Mouse (Mus musculus): ENCODE measurements around the gene Asb6.

Asb6 gene

DNA sequence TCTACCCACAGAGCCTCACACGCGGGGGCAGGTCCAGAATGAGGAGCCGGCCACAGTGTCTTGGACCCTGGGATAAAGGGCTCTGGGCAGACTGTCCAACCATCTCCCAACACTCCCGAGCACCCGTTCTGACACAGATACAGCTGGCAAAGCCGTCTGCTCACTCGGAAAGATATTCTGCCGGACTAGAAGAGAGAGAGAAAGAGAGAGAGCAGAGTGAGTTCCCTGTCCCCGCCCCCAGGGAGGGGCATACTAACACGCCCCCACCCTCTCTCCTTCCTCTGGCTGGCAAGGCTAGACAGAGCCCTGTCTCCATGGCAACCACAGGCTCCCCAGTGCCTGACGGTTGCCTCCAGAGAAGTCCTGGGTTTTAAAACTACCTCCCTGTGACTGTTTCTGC, 33.8 kb downstream of the Asb6 start:
- DNase-seq (ENCODE audit: low read depth) = peak; percentile 78

DNA sequence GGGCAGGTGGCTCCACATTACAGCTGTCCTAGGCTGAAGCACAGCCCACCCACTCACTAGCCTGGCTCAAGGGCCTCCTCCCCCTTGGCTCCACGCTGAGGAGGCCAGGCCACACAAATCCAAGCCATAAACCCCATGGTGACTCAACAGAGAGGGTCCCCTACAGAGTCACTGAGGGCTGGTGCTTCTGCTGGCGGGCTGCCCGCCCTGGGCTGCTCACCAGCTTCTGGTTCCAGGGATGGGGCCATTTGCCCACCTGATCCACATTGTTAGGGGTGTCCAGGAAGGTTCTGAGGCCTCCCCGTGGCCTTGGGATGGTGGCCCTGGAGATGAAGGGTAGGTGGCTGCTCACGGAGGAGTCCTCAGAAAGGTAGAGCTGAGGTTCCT, 34.3 kb downstream of the Asb6 start:
- no peak for DNase-seq (ENCODE audit: low read depth)

DNA sequence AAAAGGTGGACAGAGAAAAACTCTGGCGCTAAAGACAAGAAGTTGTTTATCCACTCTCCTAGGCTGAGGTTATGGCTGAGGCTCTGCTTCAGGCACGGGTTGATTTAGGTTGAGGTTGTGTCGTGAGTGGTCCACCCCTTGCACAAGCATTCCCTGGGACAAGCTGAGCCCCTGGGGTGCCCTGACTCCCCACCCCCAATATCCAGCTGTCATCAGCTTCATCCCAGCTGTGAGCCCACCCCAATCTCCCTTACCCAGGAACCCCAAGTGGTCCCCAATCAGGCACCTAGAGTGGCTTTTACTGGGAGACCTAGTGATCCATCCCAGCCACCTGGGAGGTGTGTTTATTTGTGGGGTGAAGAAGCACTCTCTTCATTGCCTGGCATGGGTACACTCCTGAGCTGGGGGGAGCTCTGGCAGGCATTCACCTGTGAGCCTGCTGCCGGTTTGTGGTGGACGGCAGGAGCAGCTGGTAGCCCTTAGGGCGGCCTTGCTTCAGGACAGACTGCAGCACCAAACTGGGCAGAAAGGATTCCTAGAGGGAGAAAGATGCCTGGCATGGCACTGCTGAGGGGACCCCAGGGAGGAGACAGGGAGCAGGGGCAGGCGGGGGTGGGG, 34.8 kb downstream of the Asb6 start:
- no peak for DNase-seq (ENCODE audit: low read depth)

DNA sequence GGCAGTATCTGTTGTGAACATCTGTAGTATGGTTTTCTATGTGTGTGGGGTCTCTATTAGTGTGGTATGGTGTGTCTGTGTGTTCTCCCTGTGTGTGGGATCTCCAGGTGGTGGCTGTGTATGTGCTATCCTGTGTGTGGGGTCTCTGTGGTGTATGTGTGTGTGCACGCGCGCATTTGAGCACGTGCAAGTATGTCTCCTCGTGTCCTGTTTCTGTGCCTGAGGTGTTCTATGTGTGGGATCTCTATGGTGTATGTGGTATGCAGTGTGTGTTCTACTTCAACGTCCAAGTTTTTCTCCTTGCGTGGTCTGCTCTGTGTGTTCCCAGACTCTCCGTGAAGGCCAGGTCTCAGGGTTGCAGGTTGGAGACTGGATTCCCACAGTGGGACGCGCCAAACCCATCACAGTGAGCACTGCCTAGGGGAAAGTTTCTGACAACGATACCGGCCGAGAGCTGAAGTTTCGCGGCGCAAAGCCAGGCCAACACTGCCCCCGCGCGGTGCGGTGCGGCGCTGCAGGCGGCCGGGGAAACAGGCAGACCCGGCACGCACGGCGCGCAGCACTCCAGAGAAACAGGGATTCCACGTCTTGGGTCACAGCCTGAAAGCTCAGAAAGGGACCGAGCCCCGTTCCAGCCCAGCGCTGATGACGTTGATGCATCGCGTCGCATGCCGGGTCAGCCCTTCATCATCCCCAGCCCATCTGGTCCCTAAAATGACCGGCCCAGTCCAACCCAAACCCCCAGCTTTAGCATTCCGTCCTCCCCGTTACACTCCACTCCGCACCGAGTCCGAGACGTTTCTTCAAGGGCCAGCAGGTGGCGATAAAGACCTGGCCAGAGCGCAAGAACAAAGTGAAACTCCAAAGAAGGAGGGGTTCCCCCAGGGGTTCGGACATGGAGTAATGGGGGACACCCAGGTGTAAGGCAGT, 35.7 kb downstream of the Asb6 start:
- peak; percentile 83 for DNase-seq (ENCODE audit: low read depth)

DNA sequence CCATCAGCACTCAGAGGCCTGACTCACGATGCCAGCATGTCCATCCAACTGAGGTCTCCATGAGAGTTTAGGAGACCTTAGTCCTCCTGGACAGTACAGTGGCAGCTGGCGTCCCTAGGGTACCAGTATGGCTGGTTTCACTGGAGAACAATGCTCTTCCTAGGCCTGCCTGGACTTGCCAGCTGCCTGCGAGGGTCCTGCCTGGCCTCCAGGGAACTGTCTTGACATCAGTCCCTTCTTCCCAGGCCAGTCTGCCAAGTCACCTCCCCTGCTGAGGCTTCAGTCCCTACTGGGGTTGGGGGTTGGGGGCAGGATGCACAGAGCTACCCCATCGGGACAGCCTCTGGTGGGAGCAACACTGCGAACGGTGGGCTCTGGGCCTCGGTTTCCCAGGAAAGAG, 38.1 kb downstream of the Asb6 start:
- no peak for DNase-seq (ENCODE audit: low read depth)

DNA sequence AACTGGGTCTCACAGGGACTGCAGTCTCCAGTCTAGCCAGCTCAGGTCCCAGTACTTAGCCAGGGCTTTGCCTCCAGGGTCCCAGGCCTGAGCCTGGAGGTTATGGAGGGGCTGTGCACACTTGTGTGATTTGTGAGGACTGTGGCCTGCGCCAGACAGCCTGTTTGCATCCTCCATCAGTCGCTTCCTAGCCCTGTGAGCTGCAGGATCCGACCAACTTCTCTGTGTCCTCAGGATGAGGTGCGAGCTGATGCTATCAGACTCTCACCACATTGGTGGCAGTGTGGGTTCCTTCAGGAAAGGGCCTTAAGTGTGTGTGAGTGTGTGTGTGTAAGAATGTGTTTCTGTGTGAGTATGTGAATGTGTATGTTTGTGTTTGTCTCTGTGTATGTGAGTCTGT, 42.7 kb downstream of the Asb6 start:
- DNase-seq (ENCODE audit: low read depth) = no peak

DNA sequence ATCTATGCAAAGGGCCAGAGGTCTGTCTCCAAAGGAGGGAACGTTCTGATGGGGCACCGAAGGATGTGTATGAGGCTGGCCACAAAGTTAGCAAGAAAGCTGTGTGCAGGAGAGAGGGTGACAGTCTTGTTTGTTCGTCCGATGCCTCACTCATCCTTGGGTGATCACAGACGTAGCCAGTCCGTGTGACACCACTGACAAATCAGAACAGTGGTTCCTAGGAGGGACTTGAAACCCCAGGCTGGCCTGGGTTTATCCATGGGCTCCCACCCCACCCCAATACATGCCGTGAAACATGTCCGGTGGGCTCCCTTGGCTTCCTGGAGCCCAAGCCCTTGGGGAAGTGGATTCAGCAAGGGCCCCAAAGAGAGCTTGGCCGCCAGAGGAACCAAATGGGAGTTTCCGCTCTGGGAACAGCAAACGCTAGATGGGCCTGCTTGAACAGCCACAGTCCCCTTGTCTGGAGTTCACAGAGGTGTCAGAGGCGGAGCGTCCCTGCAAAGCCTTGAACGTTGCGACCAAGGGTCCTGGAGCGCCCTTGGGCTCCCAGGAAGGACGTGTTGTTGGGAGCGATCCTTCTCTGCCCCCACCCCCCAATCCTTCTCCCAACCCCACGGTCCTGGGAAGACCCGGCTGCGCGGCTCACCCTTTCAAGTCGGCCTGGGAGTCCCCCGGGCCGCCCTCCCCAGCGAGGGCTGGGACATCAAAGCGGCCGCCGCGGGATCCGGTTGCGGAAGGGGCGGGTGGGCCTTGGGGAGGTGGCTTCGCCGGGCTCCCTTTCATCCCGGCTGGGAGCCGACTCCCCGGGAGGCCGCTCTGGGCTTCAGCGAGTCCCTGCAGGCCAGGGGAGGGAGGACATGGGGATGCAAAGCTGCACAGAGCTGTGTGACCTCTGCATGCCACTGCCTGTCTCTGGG, 45.8 kb downstream of the Asb6 start:
- no peak for DNase-seq (ENCODE audit: low read depth)

DNA sequence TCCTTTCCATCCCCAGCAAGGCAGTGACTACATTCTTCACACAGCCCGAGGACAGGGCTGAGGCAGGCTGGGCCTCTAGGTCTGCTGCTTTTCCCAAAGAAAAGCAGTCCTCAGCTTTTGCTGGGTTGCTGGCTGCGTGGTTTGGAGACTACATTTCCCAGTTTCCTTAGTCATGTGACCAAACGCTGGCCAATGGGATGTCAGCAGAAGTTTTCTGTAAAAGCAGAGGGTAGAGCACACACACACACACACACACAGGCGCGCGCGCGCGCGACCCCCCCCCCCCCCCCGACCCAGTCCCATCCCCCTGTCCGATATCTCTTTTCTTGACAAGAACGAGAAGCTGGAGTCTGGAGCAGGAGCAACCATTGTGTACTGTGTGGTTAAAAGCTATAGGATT, 46.8 kb downstream of the Asb6 start:
- DNase-seq (ENCODE audit: low read depth) = no peak

DNA sequence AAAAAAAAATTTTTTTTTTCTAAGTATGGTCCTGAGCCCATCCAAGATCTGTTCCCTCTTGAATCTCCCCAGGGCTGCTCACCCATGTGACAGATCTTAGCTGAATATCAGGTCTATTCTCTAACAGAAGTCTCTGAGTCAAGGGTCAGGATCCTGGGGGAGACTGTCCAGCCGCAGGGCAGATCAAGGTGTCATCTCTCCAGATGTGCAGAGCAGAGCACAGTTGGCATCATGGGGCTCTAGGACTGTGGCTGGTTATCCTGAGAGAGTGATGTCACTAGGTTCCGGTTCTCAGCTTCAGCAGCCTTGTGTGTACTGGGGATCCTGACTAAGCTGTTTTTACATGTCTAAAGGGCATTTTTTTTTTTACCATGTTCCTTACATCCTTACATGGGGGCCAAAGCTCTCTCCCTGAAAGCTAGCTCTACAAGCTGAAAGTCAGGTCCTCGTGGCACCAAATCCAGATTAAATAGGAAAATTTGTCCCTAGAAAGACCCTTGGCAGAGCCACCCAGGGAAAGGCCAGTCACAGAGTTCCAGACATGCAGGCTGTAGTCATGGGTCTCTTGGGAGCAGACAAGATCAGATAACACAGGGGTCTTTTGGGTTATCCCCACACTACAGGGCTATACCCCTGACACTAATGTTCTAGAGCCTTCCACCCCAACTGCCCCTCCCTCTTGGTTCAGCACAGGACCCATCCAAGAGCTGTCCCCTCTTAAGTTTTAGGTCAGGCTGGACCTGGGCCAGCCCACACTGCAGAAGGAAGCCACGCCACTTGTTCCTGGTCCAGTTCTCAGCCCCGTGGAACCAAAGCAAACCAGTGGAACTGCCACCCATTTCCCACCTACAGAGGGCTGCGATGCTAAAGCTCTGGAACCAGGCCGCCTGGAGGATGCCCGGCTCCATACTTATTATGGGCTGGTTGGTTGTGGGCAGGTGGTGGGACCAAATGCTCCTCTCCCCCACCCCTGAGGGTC, 47.5 kb downstream of the Asb6 start:
- DNase-seq (ENCODE audit: low read depth) = no peak

DNA sequence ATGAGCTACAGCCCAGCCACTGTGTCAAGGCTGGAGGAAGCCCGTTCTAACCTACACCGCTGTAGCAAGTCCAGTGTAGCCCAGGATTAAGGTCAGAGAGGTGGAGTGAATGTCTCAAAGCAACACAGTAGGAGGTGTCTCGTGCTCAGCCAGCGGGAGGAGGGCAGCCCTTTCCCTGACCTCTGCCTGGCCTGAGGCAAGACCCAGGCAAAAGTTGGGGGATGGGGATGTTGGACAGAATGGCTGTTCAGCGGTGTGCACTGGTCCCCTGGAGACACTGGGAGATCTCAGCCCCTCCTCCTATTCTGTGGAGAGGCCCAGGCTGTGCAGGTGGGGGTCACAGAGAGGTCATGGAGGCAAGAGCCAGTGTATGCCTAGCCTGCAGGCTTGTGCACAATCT, 50.9 kb downstream of the Asb6 start:
- DNase-seq (ENCODE audit: low read depth) = no peak

DNA sequence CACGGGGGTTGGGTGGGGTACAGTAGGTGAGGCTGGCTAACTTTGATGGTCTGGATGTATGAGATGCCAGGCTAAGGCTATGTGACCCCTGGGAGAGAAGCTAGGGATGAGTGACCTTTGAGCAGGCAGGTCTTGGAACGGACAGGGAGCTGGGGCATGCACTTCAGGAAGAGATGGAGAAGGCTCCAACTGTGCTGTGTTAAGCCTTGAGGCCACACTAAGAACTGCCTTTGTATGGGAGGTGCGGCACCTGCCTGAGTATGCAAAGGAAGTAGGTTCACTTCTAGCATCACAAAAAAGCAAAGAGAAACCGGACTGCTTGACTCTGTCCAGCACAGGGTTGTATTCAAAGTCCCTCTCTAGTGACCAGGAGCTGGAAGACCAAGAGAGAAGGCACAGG, 51.9 kb downstream of the Asb6 start:
- DNase-seq (ENCODE audit: low read depth) = no peak

DNA sequence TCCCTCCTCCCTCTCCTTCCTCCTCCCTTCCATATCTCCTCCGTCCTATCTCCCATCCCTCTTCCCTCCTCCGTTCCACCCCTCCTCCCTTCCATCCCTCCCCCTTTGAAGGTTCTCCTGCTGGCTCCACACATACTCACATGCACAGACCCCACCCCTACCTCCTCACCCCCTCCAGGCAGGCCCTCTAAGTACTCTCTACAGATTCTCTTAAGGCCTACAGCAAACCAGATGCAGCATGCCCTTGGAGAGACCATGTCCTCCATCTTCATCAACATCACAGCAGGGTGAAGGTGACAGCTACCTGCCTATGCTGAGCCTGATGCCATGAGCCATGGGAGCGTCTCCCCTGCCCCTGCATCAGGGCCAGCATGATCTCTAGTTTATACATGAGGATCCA, 52.9 kb downstream of the Asb6 start:
- no peak for DNase-seq (ENCODE audit: low read depth)

DNA sequence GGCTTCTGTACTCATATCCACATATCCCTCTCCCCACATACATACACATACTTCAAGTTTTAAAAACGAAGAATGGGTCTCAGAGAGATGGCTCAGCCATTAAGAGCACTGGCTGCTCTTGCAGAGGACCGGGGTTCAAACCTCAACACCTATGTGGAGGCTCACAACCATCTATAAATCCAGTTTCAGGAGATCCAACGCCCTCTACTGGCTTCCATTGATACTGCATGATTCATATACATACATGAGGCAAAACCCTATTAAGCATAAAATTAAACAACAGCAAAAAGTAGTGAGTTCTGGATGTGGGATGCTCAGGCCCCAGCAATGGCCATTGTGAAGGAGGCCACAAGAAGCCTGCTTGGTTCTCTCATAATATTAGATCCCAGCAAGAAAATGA, 54.2 kb downstream of the Asb6 start:
- DNase-seq (ENCODE audit: low read depth) = no peak

DNA sequence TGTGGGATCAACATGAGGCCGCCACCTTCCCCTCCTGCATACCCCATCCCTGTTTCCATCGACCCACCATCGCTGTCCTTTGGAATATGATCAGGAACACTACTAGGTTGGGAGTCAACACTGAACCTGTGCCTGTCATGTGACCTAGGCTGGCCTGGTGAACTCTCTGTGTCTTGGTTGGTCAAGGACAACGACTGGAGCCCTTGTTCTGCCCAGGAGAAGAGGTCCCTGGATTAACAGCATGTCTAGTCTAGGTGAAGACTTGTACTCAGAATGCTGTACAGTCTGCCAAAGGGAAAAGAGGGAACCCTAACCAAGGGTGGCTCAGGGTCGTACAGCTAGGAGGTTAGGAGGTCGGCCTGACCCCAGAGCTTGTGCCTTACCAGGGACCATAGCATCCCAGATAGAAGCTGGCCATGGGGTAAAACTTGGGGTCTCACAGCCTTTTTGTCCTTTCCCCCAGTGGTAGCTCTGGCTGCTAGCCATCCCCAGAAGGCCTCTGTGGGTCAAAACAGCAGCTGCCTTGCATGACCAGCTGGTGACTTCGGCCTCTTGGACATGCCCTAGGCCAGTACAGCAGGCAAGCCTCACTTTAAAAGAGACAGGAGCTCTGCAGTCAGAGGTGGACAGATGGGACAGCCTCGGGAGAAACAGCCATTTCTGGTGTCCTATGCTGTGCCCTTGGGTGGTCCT, 56.7 kb downstream of the Asb6 start:
- no peak for DNase-seq (ENCODE audit: low read depth)

Measured in c-Kit-positive CD71-negative TER-119-negative erythroid progenitor cells, embryonic 14.5 days (primary cell).